Mouse (Mus musculus) left cerebral cortex, postnatal 25 days (tissue): ENCODE data around the gene Tiam1. TPM values are rescaled to one million over a fixed set of nuclear protein-coding genes. Genes with fewer than 3 reads are reported as not detected.

Experiments
- DNase-seq, 2 experiments: peaks; one replicate each; pipeline ENCODE4 v3.0.0; 2022; ENCODE audit warnings: low spot score in 2 of 2, mixed read lengths in 1 of 2
- intact Hi-C: fragments of 180-260 bp; cut with DNase I; formaldehyde crosslinking; loops from one replicate; pipeline ENCODE4 v1.15.1; 2025
- total RNA-seq, 2 experiments: library from RNA; stranded (reverse); gene quantifications; 2 replicates each; pipeline ENCODE4 v1.2.3; 2021

Gene Tiam1
- total RNA-seq, 2 experiments from 2014 or later = 108 to 118 TPM

DNA sequence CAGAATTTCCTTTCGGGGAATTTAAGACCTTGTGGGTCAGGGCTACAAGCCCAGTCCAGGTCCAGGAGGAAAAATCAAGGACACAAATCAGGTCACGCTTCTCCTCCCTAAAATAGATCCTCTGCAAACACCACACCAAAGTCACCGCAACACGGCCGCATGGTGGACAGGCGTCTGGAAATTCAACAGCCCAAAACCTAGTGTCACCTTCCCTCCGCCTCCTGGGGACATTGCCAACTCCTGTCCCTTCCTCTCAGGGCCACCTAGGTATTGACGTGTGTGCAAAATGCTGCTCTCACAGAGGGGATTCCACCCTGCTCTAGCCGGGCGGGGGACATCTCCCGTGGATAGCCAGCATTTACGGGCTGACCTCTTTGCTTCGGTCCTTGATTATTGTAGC is 21.8 kb downstream of the Tiam1 start:
- intact Hi-C loops = no loop called here
- no peak for DNase-seq

DNA sequence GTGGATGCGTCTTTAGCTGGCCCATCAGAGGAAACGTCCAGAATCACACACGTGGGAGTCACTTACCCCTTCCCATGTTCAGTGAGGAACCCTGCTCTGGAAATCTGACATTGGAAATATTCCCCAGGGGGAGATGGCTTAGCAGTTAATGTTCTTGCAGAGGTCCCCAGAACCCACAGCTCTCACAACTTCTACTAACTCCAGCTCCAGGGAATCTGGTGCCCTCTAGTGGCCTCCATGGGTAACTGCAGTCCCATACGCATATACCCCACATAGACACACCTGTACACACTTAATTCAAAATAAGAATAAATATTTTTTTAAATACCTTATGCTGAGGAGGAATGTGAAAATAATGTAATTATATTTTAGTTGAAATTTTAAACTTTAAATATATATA is 23.6 kb downstream of the Tiam1 start:
- DNase-seq = no peak
- intact Hi-C loops = no loop called here

GRCm38 (mm10) chr16:90116637-90117182 is 26.9 kb downstream of the Tiam1 start:
- intact Hi-C loops = no loop called here
- DNase-seq = no peak

GRCm38 (mm10) chr16:90112577-90113155 is 30.9 kb downstream of the Tiam1 start:
- DNase-seq = peak in 1 of 2 experiments; percentile 53
- intact Hi-C loops = no loop called here

- intact Hi-C loops = no loop called here
- DNase-seq = no peak
These were observed 34.1 kb downstream of the Tiam1 start for GRCm38 (mm10) chr16:90109500-90109899.

DNA sequence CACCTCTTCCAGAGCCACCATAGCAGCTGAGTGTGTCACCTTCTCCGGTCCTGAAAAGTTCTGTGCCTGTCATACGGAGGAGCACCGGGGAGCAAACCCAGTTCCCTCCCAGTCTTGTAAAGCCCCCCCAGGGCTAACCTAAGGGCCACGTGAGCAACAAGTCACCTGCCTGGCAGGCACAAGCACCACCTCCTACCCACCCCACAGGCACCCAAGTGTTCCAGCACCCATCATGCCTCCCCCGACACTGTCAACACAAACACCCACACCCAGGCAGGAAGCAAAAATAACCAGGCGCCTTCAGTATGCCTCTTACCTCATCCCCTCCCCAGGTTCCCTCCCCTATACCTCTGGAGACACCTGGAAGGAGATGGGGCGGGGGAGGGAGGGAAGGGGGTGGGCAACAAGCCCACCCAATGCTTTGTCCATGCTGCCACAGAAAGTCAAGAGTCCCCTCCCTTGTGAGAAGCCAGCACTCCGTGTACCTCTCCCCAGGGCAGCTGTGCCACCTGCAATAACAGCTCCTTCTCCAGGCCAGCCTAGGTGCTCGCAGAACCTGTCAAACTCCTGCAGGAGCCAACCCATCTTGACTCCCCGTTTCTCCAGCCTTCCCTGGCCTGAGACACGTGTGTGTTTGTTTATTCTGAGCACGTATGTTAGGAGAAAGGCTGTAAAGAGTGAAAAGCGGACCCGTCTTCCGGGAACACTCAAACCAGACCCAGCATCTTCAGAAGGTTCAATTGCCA is 38.7 kb downstream of the Tiam1 start:
- peak; percentile 61 to 85 for DNase-seq

DNA sequence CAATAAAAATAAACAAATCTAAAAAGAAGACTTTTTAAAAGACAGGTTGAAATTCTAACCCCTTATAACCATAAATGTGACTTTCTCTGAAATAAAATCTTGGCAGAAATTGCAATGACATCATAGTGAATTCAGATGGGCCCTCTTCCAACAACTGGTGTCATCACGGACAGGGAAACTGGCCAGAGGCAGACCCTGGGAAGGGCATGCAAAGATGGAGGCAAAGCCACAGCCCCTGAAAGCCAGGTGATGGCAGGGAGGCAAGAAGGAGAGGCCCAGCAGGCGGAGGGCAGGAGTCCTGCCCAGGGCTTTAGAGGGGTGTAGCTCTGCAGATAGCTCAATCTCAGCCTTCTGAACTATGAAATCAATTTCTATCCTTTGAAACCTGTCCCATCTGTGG is 39.8 kb downstream of the Tiam1 start:
- no peak for DNase-seq
- intact Hi-C loops = no loop called here

More for the DNA sequence above, 38.7 kb downstream of the Tiam1 start:
- intact Hi-C loops = no loop called here

DNA sequence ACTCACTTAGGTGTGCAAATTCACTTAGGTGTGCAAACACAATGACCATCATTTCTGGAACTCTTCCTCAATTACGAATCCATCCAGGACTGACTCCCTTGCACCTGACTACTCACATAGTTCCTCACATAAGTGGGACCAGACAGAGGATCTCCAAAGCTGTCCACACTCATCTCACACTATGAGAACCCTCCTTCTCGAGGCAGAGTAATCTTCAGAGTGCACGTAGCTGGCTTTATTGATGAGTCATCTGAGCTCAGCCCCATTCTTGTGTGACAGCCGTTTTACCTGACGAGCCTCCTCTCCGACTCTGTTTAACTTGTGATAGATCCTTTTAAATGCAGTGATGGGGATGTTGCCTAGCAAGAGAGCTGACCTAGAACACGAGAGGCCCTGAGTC is 41.0 kb downstream of the Tiam1 start:
- intact Hi-C loops = no loop called here
- DNase-seq = no peak

DNA sequence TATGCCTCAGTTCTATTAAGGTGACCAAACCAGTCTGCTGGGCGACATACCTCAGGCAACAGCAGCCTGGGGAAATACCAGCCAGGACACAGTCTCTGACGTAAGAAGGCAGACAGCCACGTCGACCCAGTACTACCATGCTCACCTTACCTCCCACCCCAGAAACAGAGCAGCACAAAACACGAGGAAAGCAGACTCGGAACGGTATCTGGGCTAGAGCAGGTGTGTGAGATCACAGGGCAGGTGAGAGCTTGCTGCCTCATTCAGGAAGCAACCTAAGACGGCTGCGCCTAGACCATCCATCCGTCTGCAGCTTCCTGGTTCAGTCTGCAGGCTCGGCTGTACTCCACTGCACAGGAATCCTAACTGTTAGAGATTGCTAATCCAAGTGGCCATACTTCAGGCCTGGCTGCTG is 45.4 kb downstream of the Tiam1 start:
- intact Hi-C loops = no loop called here
- no peak for DNase-seq

GRCm38 (mm10) chr16:90097769-90098168 is 45.8 kb downstream of the Tiam1 start:
- intact Hi-C loops = no loop called here
- no peak for DNase-seq

DNA sequence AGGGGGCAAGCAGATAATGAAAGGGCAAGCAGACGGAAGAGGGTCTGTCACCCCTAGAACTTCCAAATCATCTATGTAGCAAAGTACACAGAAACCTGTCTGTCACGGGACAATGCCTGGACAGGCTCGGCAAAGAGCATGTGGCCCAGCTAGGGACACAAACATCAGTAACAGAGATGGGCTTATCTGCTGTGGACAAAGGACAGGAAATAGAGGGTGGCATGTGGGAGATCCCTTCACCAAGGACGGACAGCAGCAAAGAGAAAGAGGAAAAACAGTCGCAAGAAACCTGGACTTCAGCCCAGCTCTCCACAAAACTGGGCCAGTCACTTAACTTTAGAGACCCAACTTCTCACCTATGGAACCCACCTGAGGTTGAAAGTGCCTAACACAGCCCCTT is 47.6 kb downstream of the Tiam1 start:
- no peak for DNase-seq
- intact Hi-C loops = no loop called here

- no peak for DNase-seq
- intact Hi-C loops = no loop called here
These were observed 50.6 kb downstream of the Tiam1 start for GRCm38 (mm10) chr16:90093015-90093414.

- intact Hi-C loops = no loop called here
These were observed 51.7 kb downstream of the Tiam1 start for GRCm38 (mm10) chr16:90091906-90092305.

GRCm38 (mm10) chr16:90091112-90091720 is 52.4 kb downstream of the Tiam1 start:
- intact Hi-C loops = no loop called here
- DNase-seq = no peak

More at GRCm38 (mm10) chr16:90091906-90092305, 51.7 kb downstream of the Tiam1 start:
- no peak for DNase-seq

GRCm38 (mm10) chr16:90090368-90090767 is 53.2 kb downstream of the Tiam1 start:
- intact Hi-C loops = no loop called here
- no peak for DNase-seq

DNA sequence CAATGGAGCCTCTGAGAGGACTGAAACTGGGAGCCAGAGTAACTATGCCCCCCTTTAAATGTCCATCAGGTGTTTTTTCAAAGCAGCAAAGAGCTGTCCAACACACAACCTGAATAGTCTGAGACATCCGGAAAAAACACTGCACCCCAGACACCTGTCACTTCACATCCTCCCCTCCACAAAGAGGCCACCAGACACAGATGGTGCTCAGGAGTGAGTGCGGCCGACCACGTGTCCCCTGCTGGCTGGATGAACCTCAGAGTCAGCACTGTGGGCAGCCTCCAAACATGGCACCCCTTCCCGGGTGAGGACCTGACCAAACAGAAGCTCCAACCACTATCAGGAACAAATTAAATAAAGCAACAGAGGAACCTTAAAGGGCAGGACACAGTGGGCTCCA is 56.3 kb downstream of the Tiam1 start:
- DNase-seq = no peak
- intact Hi-C loops = no loop called here

DNA sequence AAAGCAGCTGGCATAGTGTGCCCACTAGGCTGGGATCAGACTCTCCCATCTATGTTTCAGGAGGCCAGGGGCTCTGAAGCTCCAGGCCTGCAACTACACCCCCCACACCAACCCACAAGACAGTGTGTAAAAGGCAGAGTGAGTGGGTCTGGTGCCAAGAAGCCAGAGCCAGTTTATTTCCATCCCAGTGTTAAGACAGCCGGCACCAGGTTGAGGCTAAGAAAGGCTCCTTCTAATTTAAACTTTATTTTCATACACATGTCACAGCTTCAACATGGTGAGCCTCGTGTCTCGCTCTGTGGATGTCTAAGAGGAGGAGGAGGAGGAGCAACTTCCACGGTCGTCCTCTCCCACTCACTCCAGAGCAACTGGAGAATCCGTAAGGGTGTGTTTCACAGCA is 57.5 kb downstream of the Tiam1 start:
- DNase-seq = peak; percentile 65 to 95
- intact Hi-C loops = loop anchor here (1.0 kb wide), 1 partner anchor 125 kb away; no protein-coding TSS in a partner anchor

GRCm38 (mm10) chr16:90085580-90085979 is 58.0 kb downstream of the Tiam1 start:
- DNase-seq = peak in 1 of 2 experiments; percentile 38
- intact Hi-C loops = no loop called here

DNA sequence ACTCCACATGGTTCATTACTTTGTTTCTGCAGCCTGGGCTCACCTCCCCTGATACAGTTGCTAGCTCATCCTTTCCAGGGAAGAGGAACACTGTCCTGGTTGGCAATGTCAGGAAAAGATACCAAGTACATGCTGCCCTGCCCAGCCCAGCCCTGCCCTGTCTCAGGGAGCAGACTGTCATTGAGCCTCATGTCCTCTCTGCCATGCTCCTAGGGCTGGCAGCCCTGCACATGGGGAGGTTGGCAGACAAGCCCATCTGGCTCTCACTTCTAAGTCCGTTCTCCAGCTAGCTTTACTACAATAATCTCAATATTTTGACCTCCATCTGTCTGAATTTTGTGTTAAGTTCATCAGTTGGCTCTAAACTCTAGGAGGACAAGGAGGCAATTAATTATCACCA is 62.4 kb downstream of the Tiam1 start:
- intact Hi-C loops = no loop called here
- DNase-seq = no peak

GRCm38 (mm10) chr16:90078806-90079381 is 64.7 kb downstream of the Tiam1 start:
- intact Hi-C loops = no loop called here
- no peak for DNase-seq
